Mouse (Mus musculus) heart, embryonic 13.5 days (tissue): Measurements from ENCODE around the gene Gdpd5. TPM values are rescaled to one million over a fixed set of nuclear protein-coding genes. Genes with fewer than 3 reads are reported as not detected.

ENCODE experiments used
- ATAC-seq: fragments of 200-750 bp; cut with Nextera tagmentation; 2 replicates; pipeline ENCODE4 v1.8.0; 2017; ENCODE audit warnings: moderate TSS enrichment; ENCODE audit not compliant: insufficient number of reproducible peaks, low FRiP score, low TSS enrichment; ENCODE audit errors: extremely low read depth
- H3K27ac ChIP-seq: fragments of 300-500 bp; sonication (generic); replicated peaks from 2 replicates; pipeline ENCODE4 v1.5.1; 2015; ENCODE audit warnings: moderate library complexity, mild to moderate bottlenecking, inconsistent platforms
- H3K27me3 ChIP-seq: fragments of 300-500 bp; sonication (generic); replicated peaks from 2 replicates; pipeline ENCODE4 v1.6.1; 2015; ENCODE audit warnings: mild to moderate bottlenecking, inconsistent platforms
- H3K36me3 ChIP-seq: fragments of 300-500 bp; sonication (generic); 2 replicates; pipeline ENCODE4 v1.6.1; 2015; ENCODE audit warnings: mild to moderate bottlenecking, inconsistent platforms
- H3K4me1 ChIP-seq: fragments of 300-500 bp; sonication (generic); 2 replicates; pipeline ENCODE4 v1.6.1; 2015; ENCODE audit warnings: inconsistent platforms
- H3K4me2 ChIP-seq: fragments of 300-500 bp; sonication (generic); 2 replicates; pipeline ENCODE4 v1.6.1; 2015; ENCODE audit warnings: inconsistent platforms, mild to moderate bottlenecking, moderate library complexity
- H3K4me3 ChIP-seq: fragments of 300-500 bp; sonication (generic); 2 replicates; pipeline ENCODE4 v1.5.1; 2015; ENCODE audit warnings: moderate library complexity, mild to moderate bottlenecking, inconsistent platforms
- H3K9ac ChIP-seq: fragments of 300-500 bp; sonication (generic); 2 replicates; pipeline ENCODE4 v1.6.1; 2015; ENCODE audit warnings: inconsistent platforms, mild to moderate bottlenecking, moderate library complexity
- H3K9me3 ChIP-seq: fragments of 300-500 bp; sonication (generic); 2 replicates; pipeline ENCODE4 v1.6.1; 2016; ENCODE audit warnings: inconsistent platforms
- WGBS: fragments of 180-500 bp; shearing (Covaris S2); methylation state at CpG from one replicate; pipeline ENCODE4 v1.1.7; 2015; ENCODE audit warnings: mixed read lengths; 5-methylcytosine and 5-hydroxymethylcytosine counted together
- polyA plus RNA-seq: library from polyadenylated mRNA; unstranded; fragments of >200 nt; fragmentation: Nextera tagmentation; extraction: Ambion mirVana; gene quantifications from 2 replicates; pipeline ENCODE4 v1.2.1, GENCODE M21; 2015

Gdpd5 gene
- polyA plus RNA-seq, 1 experiment from 2014 or later: 25.4 TPM

GRCm38 (mm10) chr7:99428836-99429235 is 47.6 kb downstream of the Gdpd5 start:
- ATAC-seq: no peak
- Histone ChIP-seq H3K27ac (no peak overlapping the region), H3K4me3 (no peak overlapping the region), H3K27me3 (no peaks in the 10 kb centered on the region), H3K4me2 (no peak overlapping the region), H3K9ac (no peak overlapping the region), H3K4me1 (peaks cover 52% of the 10 kb centered on the region), H3K9me3 (no peaks in the 10 kb centered on the region), H3K36me3 (peaks cover 14% of the 10 kb centered on the region)
- 73% methylated on average over 5 of the region's 5 CpGs for WGBS

- Histone ChIP-seq H3K4me3 (no peak overlapping the region), H3K9me3 (no peaks in the 10 kb centered on the region), H3K36me3 (peaks cover 14% of the 10 kb centered on the region), H3K9ac (no peak overlapping the region), H3K27me3 (no peaks in the 10 kb centered on the region), H3K4me2 (no peak overlapping the region), H3K4me1 (peaks cover 53% of the 10 kb centered on the region), H3K27ac (no peak overlapping the region)
- 54% methylated on average over 6 of the region's 6 CpGs for WGBS
- ATAC-seq: no peak
Measured at GRCm38 (mm10) chr7:99429786-99430185, 48.6 kb downstream of the Gdpd5 start.

GRCm38 (mm10) chr7:99430246-99430645 is 49.0 kb downstream of the Gdpd5 start:
- Histone ChIP-seq H3K9ac (no peak overlapping the region), H3K27me3 (no peaks in the 10 kb centered on the region), H3K9me3 (no peaks in the 10 kb centered on the region), H3K4me2 (no peak overlapping the region), H3K4me3 (no peak overlapping the region), H3K4me1 (peaks cover 53% of the 10 kb centered on the region), H3K36me3 (peaks cover 14% of the 10 kb centered on the region), H3K27ac (no peak overlapping the region)
- ATAC-seq: no peak
- WGBS: 70% methylated on average over 11 of the region's 11 CpGs

- H3K4me3 ChIP-seq: no peak overlapping the region
- ATAC-seq: no peak
- peak overlapping the region; percentile 52 for H3K9ac ChIP-seq
- H3K27me3 ChIP-seq: no peaks in the 10 kb centered on the region
- H3K4me2 ChIP-seq: 0 out of 2 replicates have a peak overlapping the region, but pooled peaks have one; percentile 7
- peak overlapping the region; percentile 73 for H3K27ac ChIP-seq
- H3K36me3 ChIP-seq: no peaks in the 10 kb centered on the region
- H3K9me3 ChIP-seq: no peaks in the 10 kb centered on the region
- 44% methylated on average over 14 of the region's 14 CpGs for WGBS
- peaks cover 51% of the 10 kb centered on the region for H3K4me1 ChIP-seq
Measured at GRCm38 (mm10) chr7:99432248-99432647, 51.0 kb downstream of the Gdpd5 start.

GRCm38 (mm10) chr7:99432863-99433262 is 51.6 kb downstream of the Gdpd5 start:
- no peak overlapping the region for H3K4me3 ChIP-seq
- no peaks in the 10 kb centered on the region for H3K27me3 ChIP-seq
- peaks cover 51% of the 10 kb centered on the region for H3K4me1 ChIP-seq
- WGBS: 71% methylated on average over 6 of the region's 6 CpGs
- H3K27ac ChIP-seq: peak overlapping the region; percentile 73
- 0 out of 2 replicates have a peak overlapping the region, but pooled peaks have one; percentile 7 for H3K4me2 ChIP-seq
- H3K9me3 ChIP-seq: no peaks in the 10 kb centered on the region
- H3K9ac ChIP-seq: peak overlapping the region; percentile 52
- H3K36me3 ChIP-seq: no peaks in the 10 kb centered on the region
- ATAC-seq: no peak

- Histone ChIP-seq H3K27ac (0 out of 2 replicates have a peak overlapping the region, but pooled peaks have one; percentile 12), H3K4me1 (peaks cover 52% of the 10 kb centered on the region), H3K36me3 (peaks cover 10% of the 10 kb centered on the region; the same call in 1 of the 2 replicates), H3K27me3 (no peaks in the 10 kb centered on the region), H3K9me3 (no peaks in the 10 kb centered on the region), H3K4me2 (no peak overlapping the region), H3K9ac (0 out of 2 replicates have a peak overlapping the region, but pooled peaks have one; percentile 20), H3K4me3 (no peak overlapping the region)
- ATAC-seq: no peak
- 53% methylated on average over 12 of the region's 12 CpGs for WGBS
Measured at GRCm38 (mm10) chr7:99434672-99435250, 53.5 kb downstream of the Gdpd5 start.

- Histone ChIP-seq H3K36me3 (peaks cover 10% of the 10 kb centered on the region; the same call in 1 of the 2 replicates), H3K27ac (no peak overlapping the region), H3K4me2 (no peak overlapping the region), H3K9ac (no peak overlapping the region), H3K27me3 (no peaks in the 10 kb centered on the region), H3K4me3 (no peak overlapping the region), H3K4me1 (peaks cover 57% of the 10 kb centered on the region), H3K9me3 (no peaks in the 10 kb centered on the region)
- 23% methylated on average over 4 of the region's 4 CpGs for WGBS
- ATAC-seq: no peak
Measured at GRCm38 (mm10) chr7:99436530-99436929, 55.3 kb downstream of the Gdpd5 start.

- no peak overlapping the region for H3K4me2 ChIP-seq
- ATAC-seq: no peak
- no peaks in the 10 kb centered on the region for H3K27me3 ChIP-seq
- no peak overlapping the region for H3K9ac ChIP-seq
- H3K4me1 ChIP-seq: peaks cover 58% of the 10 kb centered on the region
- H3K9me3 ChIP-seq: no peaks in the 10 kb centered on the region
- H3K36me3 ChIP-seq: peaks cover 11% of the 10 kb centered on the region; the same call in 1 of the 2 replicates
- no peak overlapping the region for H3K4me3 ChIP-seq
- no peak overlapping the region for H3K27ac ChIP-seq
- WGBS: 64% methylated on average over 10 of the region's 10 CpGs
Measured at GRCm38 (mm10) chr7:99438881-99439280, 57.7 kb downstream of the Gdpd5 start.

- peaks cover 55% of the 10 kb centered on the region for H3K4me1 ChIP-seq
- peak; percentile 71 for ATAC-seq
- no peaks in the 10 kb centered on the region for H3K9me3 ChIP-seq
- H3K27me3 ChIP-seq: no peaks in the 10 kb centered on the region
- WGBS: 8% methylated on average over 6 of the region's 6 CpGs
- peak overlapping the region; percentile 88 for H3K27ac ChIP-seq
- H3K9ac ChIP-seq: peak overlapping the region; percentile 69
- H3K36me3 ChIP-seq: peaks cover 20% of the 10 kb centered on the region
- H3K4me3 ChIP-seq: no peak overlapping the region
- peak overlapping the region; percentile 49 for H3K4me2 ChIP-seq
Measured at GRCm38 (mm10) chr7:99441534-99442072, 60.4 kb downstream of the Gdpd5 start.

- no peaks in the 10 kb centered on the region for H3K9me3 ChIP-seq
- WGBS: 42% methylated on average over 5 of the region's 5 CpGs
- no peak overlapping the region for H3K4me2 ChIP-seq
- peaks cover 55% of the 10 kb centered on the region for H3K4me1 ChIP-seq
- H3K4me3 ChIP-seq: no peak overlapping the region
- no peak for ATAC-seq
- peak overlapping the region; percentile 88 for H3K27ac ChIP-seq
- no peaks in the 10 kb centered on the region for H3K27me3 ChIP-seq
- peak overlapping the region; percentile 69 for H3K9ac ChIP-seq
- peaks cover 20% of the 10 kb centered on the region for H3K36me3 ChIP-seq
Measured at GRCm38 (mm10) chr7:99443164-99443563, 62.0 kb downstream of the Gdpd5 start.

- H3K27me3 ChIP-seq: no peaks in the 10 kb centered on the region
- H3K4me1 ChIP-seq: peaks cover 49% of the 10 kb centered on the region
- H3K9me3 ChIP-seq: no peaks in the 10 kb centered on the region
- H3K4me2 ChIP-seq: no peak overlapping the region
- 65% methylated on average over 6 of the region's 6 CpGs for WGBS
- H3K9ac ChIP-seq: no peak overlapping the region
- no peak overlapping the region for H3K27ac ChIP-seq
- peaks cover 22% of the 10 kb centered on the region for H3K36me3 ChIP-seq
- no peak for ATAC-seq
- no peak overlapping the region for H3K4me3 ChIP-seq
Measured at GRCm38 (mm10) chr7:99444012-99444411, 62.8 kb downstream of the Gdpd5 start.

- Histone ChIP-seq H3K4me3 (no peak overlapping the region), H3K27ac (no peak overlapping the region), H3K9me3 (no peaks in the 10 kb centered on the region), H3K4me2 (no peak overlapping the region), H3K36me3 (peaks cover 20% of the 10 kb centered on the region), H3K9ac (peak overlapping the region; percentile 33; the same call in 1 of the 2 replicates), H3K4me1 (peaks cover 43% of the 10 kb centered on the region), H3K27me3 (no peaks in the 10 kb centered on the region)
- no peak for ATAC-seq
- WGBS: 80% methylated on average over 2 of the region's 2 CpGs
Measured at GRCm38 (mm10) chr7:99445833-99446232, 64.6 kb downstream of the Gdpd5 start.
